Mouse (Mus musculus) heart, embryonic 11.5 days (tissue): ENCODE measurements around the gene Rac2. TPM values are rescaled to one million over a fixed set of nuclear protein-coding genes. Genes with fewer than 3 reads are reported as not detected.
A peak's percentile ranks its signal among the peaks of the same experiment; 100 is the strongest.

Experiments used
- ATAC-seq: fragments of 200-750 bp; cut with Nextera tagmentation; replicated peaks from 2 replicates; pipeline ENCODE4 v1.8.0; 2017; ENCODE audit warnings: moderate library complexity; ENCODE audit not compliant: insufficient number of reproducible peaks, low FRiP score, low TSS enrichment
- H3K27ac ChIP-seq: fragments of 300-500 bp; sonication (generic); 2 replicates; pipeline ENCODE4 v1.5.1; 2014; ENCODE audit warnings: mild to moderate bottlenecking, low read depth, low read length
- H3K27me3 ChIP-seq: fragments of 300-500 bp; sonication (generic); 2 replicates; pipeline ENCODE4 v1.6.1; 2014; ENCODE audit warnings: mild to moderate bottlenecking, low read length, mixed read lengths; ENCODE audit not compliant: control insufficient read depth, insufficient read depth
- H3K36me3 ChIP-seq: fragments of 300-500 bp; sonication (generic); 2 replicates; pipeline ENCODE4 v1.6.1; 2014; ENCODE audit warnings: mild to moderate bottlenecking, low read length, moderate library complexity, mixed read lengths; ENCODE audit not compliant: control insufficient read depth, insufficient read depth
- H3K4me1 ChIP-seq: fragments of 300-500 bp; sonication (generic); 2 replicates; pipeline ENCODE4 v1.6.1; 2014; ENCODE audit warnings: low read length; ENCODE audit not compliant: control insufficient read depth, insufficient read depth
- H3K4me2 ChIP-seq: fragments of 300-500 bp; sonication (generic); 2 replicates; pipeline ENCODE4 v1.6.1; 2014; ENCODE audit warnings: mild to moderate bottlenecking, moderate library complexity
- H3K4me3 ChIP-seq: fragments of 300-500 bp; sonication (generic); 2 replicates; pipeline ENCODE4 v1.5.1; 2014; ENCODE audit warnings: low read depth, low read length
- H3K9ac ChIP-seq: fragments of 300-500 bp; sonication (generic); 2 replicates; pipeline ENCODE4 v1.6.1; 2014; ENCODE audit warnings: mild to moderate bottlenecking, low read depth, low read length, moderate library complexity
- H3K9me3 ChIP-seq: fragments of 300-500 bp; sonication (generic); replicated peaks from 2 replicates; pipeline ENCODE4 v1.6.1; 2016; ENCODE audit warnings: low read length; ENCODE audit not compliant: control insufficient read depth
- WGBS: fragments of 180-500 bp; shearing (Covaris S2); extraction: QIAGEN DNeasy Blood & Tissue Kit; methylation state at CpG from one replicate; pipeline ENCODE4 v1.1.7; 2014; ENCODE audit not compliant: insufficient replicate concordance; 5-methylcytosine and 5-hydroxymethylcytosine counted together
- polyA plus RNA-seq: library from polyadenylated mRNA; unstranded; fragments of >200 nt; fragmentation: Nextera tagmentation; extraction: Ambion mirVana; gene quantifications from 2 replicates; pipeline ENCODE4 v1.2.1, GENCODE M21; 2014

Rac2 gene
- polyA plus RNA-seq, 1 experiment from 2014 or later, result 9.2 TPM

GRCm38 (mm10) chr15:78514393-78515146 is 58.0 kb downstream of the Rac2 start:
- H3K36me3 ChIP-seq, result no peaks in the 10 kb centered on the region
- no peaks in the 10 kb centered on the region for H3K9me3 ChIP-seq
- H3K4me3 ChIP-seq, result no peak overlapping the region
- H3K27me3 ChIP-seq, result no peaks in the 10 kb centered on the region
- H3K4me2 ChIP-seq, result no peak overlapping the region
- no peak overlapping the region for H3K27ac ChIP-seq
- 31% methylated on average over 7 of the region's 7 CpGs for WGBS
- peaks cover 13% of the 10 kb centered on the region; the same call in 1 of the 2 replicates for H3K4me1 ChIP-seq
- no peak overlapping the region for H3K9ac ChIP-seq
- 0 out of 2 replicates have a peak, but pooled peaks have one; percentile 19 for ATAC-seq

- Histone ChIP-seq H3K9ac (no peak overlapping the region), H3K27ac (no peak overlapping the region), H3K27me3 (no peaks in the 10 kb centered on the region), H3K4me1 (peaks cover 9% of the 10 kb centered on the region; the same call in 1 of the 2 replicates), H3K36me3 (no peaks in the 10 kb centered on the region), H3K9me3 (no peaks in the 10 kb centered on the region), H3K4me2 (no peak overlapping the region), H3K4me3 (no peak overlapping the region)
- ATAC-seq, result no peak
- 84% methylated on average over 14 of the region's 14 CpGs for WGBS
Measured at GRCm38 (mm10) chr15:78513019-78513418, 59.6 kb downstream of the Rac2 start.

GRCm38 (mm10) chr15:78511951-78512350 is 60.6 kb downstream of the Rac2 start:
- WGBS, result 67% methylated on average over 7 of the region's 7 CpGs
- no peak overlapping the region for H3K9ac ChIP-seq
- ATAC-seq, result no peak
- H3K9me3 ChIP-seq, result no peaks in the 10 kb centered on the region
- H3K27me3 ChIP-seq, result no peaks in the 10 kb centered on the region
- H3K36me3 ChIP-seq, result no peaks in the 10 kb centered on the region
- 0 out of 2 replicates have a peak, but pooled peaks cover 8% of the 10 kb centered on the region for H3K4me1 ChIP-seq
- H3K4me3 ChIP-seq, result no peak overlapping the region
- no peak overlapping the region for H3K4me2 ChIP-seq
- no peak overlapping the region for H3K27ac ChIP-seq

- ATAC-seq, result no peak
- H3K36me3 ChIP-seq, result no peaks in the 10 kb centered on the region
- WGBS, result 79% methylated on average over 6 of the region's 6 CpGs
- no peak overlapping the region for H3K27ac ChIP-seq
- no peaks in the 10 kb centered on the region for H3K27me3 ChIP-seq
- no peaks in the 10 kb centered on the region for H3K9me3 ChIP-seq
- no peak overlapping the region for H3K9ac ChIP-seq
- H3K4me1 ChIP-seq, result 0 out of 2 replicates have a peak, but pooled peaks cover 8% of the 10 kb centered on the region
- no peak overlapping the region for H3K4me2 ChIP-seq
- H3K4me3 ChIP-seq, result no peak overlapping the region
Measured at GRCm38 (mm10) chr15:78510736-78511135, 61.8 kb downstream of the Rac2 start.

- Histone ChIP-seq H3K4me1 (0 out of 2 replicates have a peak, but pooled peaks cover 8% of the 10 kb centered on the region), H3K4me2 (no peak overlapping the region), H3K9ac (peak overlapping the region; percentile 34), H3K27ac (no peak overlapping the region), H3K9me3 (no peaks in the 10 kb centered on the region), H3K4me3 (no peak overlapping the region), H3K27me3 (no peaks in the 10 kb centered on the region), H3K36me3 (no peaks in the 10 kb centered on the region)
- 67% methylated on average over 8 of the region's 8 CpGs for WGBS
- ATAC-seq, result no peak
Measured at GRCm38 (mm10) chr15:78510121-78510576, 62.4 kb downstream of the Rac2 start.

GRCm38 (mm10) chr15:78509297-78509899 is 63.2 kb downstream of the Rac2 start:
- 0 out of 2 replicates have a peak overlapping the region, but pooled peaks have one; percentile 19 for H3K4me2 ChIP-seq
- WGBS, result 39% methylated on average over 12 of the region's 12 CpGs
- ATAC-seq, result no peak
- H3K9me3 ChIP-seq, result no peaks in the 10 kb centered on the region
- 0 out of 2 replicates have a peak, but pooled peaks cover 8% of the 10 kb centered on the region for H3K4me1 ChIP-seq
- no peak overlapping the region for H3K4me3 ChIP-seq
- H3K27me3 ChIP-seq, result no peaks in the 10 kb centered on the region
- H3K9ac ChIP-seq, result 0 out of 2 replicates have a peak overlapping the region, but pooled peaks have one; percentile 34
- no peaks in the 10 kb centered on the region for H3K36me3 ChIP-seq
- no peak overlapping the region for H3K27ac ChIP-seq

Other genes with a start within 250 kb of the Rac2 start
- 6.5 and 6.6 TPM in 2 replicates for gene Csf2rb, start 247.0 kb downstream of the Rac2 start, polyA plus RNA-seq
- not detected in 2 replicates for gene Tex33, start 176.9 kb downstream of the Rac2 start, polyA plus RNA-seq
- 9.6 and 13.5 TPM in 2 replicates for gene Tst, start 166.9 kb downstream of the Rac2 start, polyA plus RNA-seq
- gene Mpst, start 166.4 kb downstream of the Rac2 start, polyA plus RNA-seq, result 1.1 and 1.6 TPM in 2 replicates
- 16.8 and 21.3 TPM in 2 replicates for gene Kctd17, start 144.2 kb downstream of the Rac2 start, polyA plus RNA-seq
- 0.64 TPM in 1 of 2 replicates, not detected in the other for gene Tmprss6, start 104.1 kb downstream of the Rac2 start, polyA plus RNA-seq
- not detected in 2 replicates for gene Il2rb, start 77.5 kb downstream of the Rac2 start, polyA plus RNA-seq
- gene C1qtnf6, start 41.4 kb downstream of the Rac2 start, polyA plus RNA-seq, result 36.3 and 37.0 TPM in 2 replicates
- gene Sstr3, start 28.1 kb downstream of the Rac2 start, polyA plus RNA-seq, result 0.04 and 0.38 TPM in 2 replicates
- gene Cyth4, start 24.3 kb upstream of the Rac2 start, polyA plus RNA-seq, result 1.3 and 2.0 TPM in 2 replicates
- gene Elfn2, start 146.0 kb upstream of the Rac2 start, polyA plus RNA-seq, result not detected in 2 replicates
- 3.0 and 3.7 TPM in 2 replicates for gene Mfng, start 200.7 kb upstream of the Rac2 start, polyA plus RNA-seq
- gene Card10, start 230.3 kb upstream of the Rac2 start, polyA plus RNA-seq, result 3.7 and 4.2 TPM in 2 replicates